11 mouse cellular contexts compared by ENCODE assay signal in genomic region chr4:142577519-142577918, GRCm38 (mm10).
DNase-seq lines count a peak whose midpoint lies in the region; ATAC-seq lines count a peak whose summit lies in the region.
"Had no signal": no experiment of that assay in that cellular context is flagged by ENCODE, and none has a peak within 500 bp of the region (broad histone marks: within the 10 kb centered on the region; RNA-seq: fewer than 3 reads in every experiment).

No protein-coding gene starts in this region.

- H3K4me1 ChIP-seq in kidney, embryonic 15.5 days = peaks cover 5% of the 10 kb centered on the region
- H3K4me1 ChIP-seq in forebrain, embryonic 16.5 days (replicated peaks; ENCODE audit: control insufficient read depth, insufficient read depth, low read length) = peaks cover 10% of the 10 kb centered on the region
- peaks cover 17% of the 10 kb centered on the region for H3K4me1 ChIP-seq in midbrain, embryonic 14.5 days (ENCODE audit: control insufficient read depth, insufficient read depth, low read length)

- H3K4me3 ChIP-seq in kidney, embryonic 15.5 days (replicated peaks) = no peak overlapping the region
- no peak overlapping the region for H3K4me3 ChIP-seq in forebrain, embryonic 16.5 days (replicated peaks; ENCODE audit: low read length)
- no peak overlapping the region for H3K4me3 ChIP-seq in midbrain, embryonic 14.5 days (replicated peaks; ENCODE audit: low read depth, low read length)

- H3K9me3 ChIP-seq in kidney, embryonic 15.5 days (replicated peaks) = no peaks in the 10 kb centered on the region
- H3K9me3 ChIP-seq in forebrain, embryonic 16.5 days (ENCODE audit: control insufficient read depth, low read length) = no peaks in the 10 kb centered on the region
- no peaks in the 10 kb centered on the region for H3K9me3 ChIP-seq in midbrain, embryonic 14.5 days (ENCODE audit: control insufficient read depth, low read length)

- H3K9ac ChIP-seq in kidney, embryonic 15.5 days = no peak overlapping the region
- no peak overlapping the region for H3K9ac ChIP-seq in forebrain, embryonic 16.5 days (replicated peaks; ENCODE audit: low read depth, low read length)
- no peak overlapping the region for H3K9ac ChIP-seq in midbrain, embryonic 14.5 days (replicated peaks; ENCODE audit: low read length)

- no peak overlapping the region for H3K4me2 ChIP-seq in kidney, embryonic 15.5 days
- no peak overlapping the region for H3K4me2 ChIP-seq in forebrain, embryonic 16.5 days (ENCODE audit: low read length)
- no peak overlapping the region for H3K4me2 ChIP-seq in midbrain, embryonic 14.5 days (ENCODE audit: low read length)

- DNase-seq in kidney, postnatal 14 days = no peak
- DNase-seq in embryo, embryonic 11 days = peak; percentile 57
- peak; percentile 78 for DNase-seq in midbrain, embryonic 14.5 days
- DNase-seq in layer of hippocampus, postnatal 14 days (ENCODE audit: low spot score in 2 of 2) = no peak
- DNase-seq in left cerebral cortex, adult 11 months (ENCODE audit: low spot score) = no peak
- DNase-seq: heart, adult 11 months; liver; right cerebral cortex, postnatal 4 days; thymus, adult 2 months had no signal

- H3K27ac ChIP-seq in kidney, embryonic 15.5 days = 0 out of 2 replicates have a peak overlapping the region, but pooled peaks have one; percentile 2
- H3K27ac ChIP-seq in forebrain, embryonic 16.5 days (ENCODE audit: low read length) = no peak overlapping the region
- no peak overlapping the region for H3K27ac ChIP-seq in midbrain, embryonic 14.5 days (replicated peaks; ENCODE audit: low read depth, low read length)

- H3K36me3 ChIP-seq in kidney, embryonic 15.5 days = no peaks in the 10 kb centered on the region
- H3K36me3 ChIP-seq in forebrain, embryonic 16.5 days (ENCODE audit: control insufficient read depth, insufficient read depth) = no peaks in the 10 kb centered on the region
- H3K36me3 ChIP-seq in midbrain, embryonic 14.5 days (ENCODE audit: control insufficient read depth, insufficient read depth, low read length) = no peaks in the 10 kb centered on the region

- 39% methylated on average over 4 of the region's 4 CpGs for WGBS in kidney, embryonic 15.5 days
- WGBS in forebrain, embryonic 16.5 days = 29% methylated on average over 4 of the region's 4 CpGs
- 41% methylated on average over 4 of the region's 4 CpGs for WGBS in midbrain, embryonic 14.5 days

- 0 out of 2 replicates have a peak, but pooled peaks have one; percentile 54 for ATAC-seq in kidney, embryonic 15.5 days (replicated peaks; ENCODE audit: low FRiP score)
- peak; percentile 36; the same call in 1 of the 2 replicates for ATAC-seq in forebrain, embryonic 16.5 days
- no peak for ATAC-seq in midbrain, embryonic 14.5 days (ENCODE audit: low FRiP score, low TSS enrichment)

- no peaks in the 10 kb centered on the region for H3K27me3 ChIP-seq in kidney, embryonic 15.5 days
- no peaks in the 10 kb centered on the region for H3K27me3 ChIP-seq in forebrain, embryonic 16.5 days (replicated peaks; ENCODE audit: control insufficient read depth, insufficient read depth, low read length)
- no peaks in the 10 kb centered on the region for H3K27me3 ChIP-seq in midbrain, embryonic 14.5 days (ENCODE audit: control insufficient read depth, insufficient read depth, low read length)

Comparison
In these comparisons a context has a peak if more than half of its experiments do, and no peak if none do; other contexts are left out.
1. DNase-seq: peak in embryo, embryonic 11 days (single experiment) and midbrain, embryonic 14.5 days (single experiment); none in kidney, postnatal 14 days (single experiment), layer of hippocampus, postnatal 14 days (0 of 2) and left cerebral cortex, adult 11 months (single experiment).